8 mouse cellular contexts compared by ENCODE assay signal in genomic region chr2:28536166-28536565, GRCm38 (mm10). TPM values are rescaled to one million over a fixed set of nuclear protein-coding genes. Genes with fewer than 3 reads are reported as not detected.
DNase-seq lines count a peak whose midpoint lies in the region; ATAC-seq lines count a peak whose summit lies in the region.

No protein-coding gene starts in this region.

- peak overlapping the region; percentile 89 for H3K4me2 ChIP-seq in heart, embryonic 14.5 days (ENCODE audit: low read length)

- no peak for ATAC-seq in heart, embryonic 14.5 days (ENCODE audit: insufficient number of reproducible peaks, insufficient read depth, low FRiP score, low read depth)
- ATAC-seq in megakaryocyte-erythroid progenitor cell, adult 5-6 weeks (replicated peaks; ENCODE audit: low FRiP score, low TSS enrichment, poor library complexity, severe bottlenecking), result no peak

- H3K36me3 ChIP-seq in heart, embryonic 14.5 days (ENCODE audit: control insufficient read depth, insufficient read depth, low read length), result 0 out of 2 replicates have a peak, but pooled peaks cover 5% of the 10 kb centered on the region

- no peaks in the 10 kb centered on the region for H3K27me3 ChIP-seq in heart, embryonic 14.5 days (ENCODE audit: control insufficient read depth, insufficient read depth, low read length)

- intact Hi-C loops in gastrocnemius, postnatal 36 days (cut with DNase I), result no loop called here

- peak; percentile 95 for DNase-seq in heart, adult 11 months
- no peak for DNase-seq in heart, adult 8-10 months (ENCODE audit: low spot score)
- peak; percentile 62 for DNase-seq in brain, adult 2 months (ENCODE audit: low read depth, low spot score)
- peak; percentile 86 for DNase-seq in lung, postnatal 10 days
- DNase-seq in gastrocnemius, postnatal 36 days, result no peak
- no peak for DNase-seq in right cerebral cortex, postnatal 10 days (ENCODE audit: low spot score in 2 of 2)

- no peaks in the 10 kb centered on the region for H3K9me3 ChIP-seq in heart, embryonic 14.5 days (ENCODE audit: control insufficient read depth, low read length)

- WGBS in heart, embryonic 14.5 days, result 56% methylated on average over 4 of the region's 4 CpGs

- peaks cover 48 to 72% of the 10 kb centered on the region in 2 experiments for H3K4me1 ChIP-seq in heart, embryonic 14.5 days (ENCODE audit: control insufficient read depth in 2 of 2, insufficient read depth in 2 of 2, low read length in 2 of 2)

- H3K27ac ChIP-seq in heart, embryonic 14.5 days (replicated peaks in 1 of 2; ENCODE audit: control insufficient read depth in 1 of 2, insufficient read depth in 1 of 2, low read depth in 2 of 2, low read length in 2 of 2), result peak overlapping the region; percentile 46 to 91

- H3K4me3 ChIP-seq in heart, embryonic 14.5 days (ENCODE audit: control insufficient read depth in 1 of 2, insufficient read depth in 1 of 2, low read depth in 1 of 2, low read length in 2 of 2), result no peak overlapping the region

- H3K9ac ChIP-seq in heart, embryonic 14.5 days (ENCODE audit: low read length), result no peak overlapping the region

RNA-seq across cellular contexts. Expression of gene Ralgds, which starts 23.2 kb away (rescaled TPM):
- total RNA-seq in heart, adult 8-10 months (2022), result 10 to 100 TPM in 2 of 4 experiments, 1 to 10 TPM in 2; 8.5 to 13.9 (median 9.8) TPM
- polyA plus RNA-seq in heart, embryonic 14.5 days (2014; fragmentation: Nextera tagmentation; extraction: Ambion mirVana), result 20.1 and 21.1 TPM in 2 replicates
- total RNA-seq in gastrocnemius, postnatal 36 days (2021), result 1 to 10 TPM; 8.5 to 9.4 TPM
- 1.7 and 5.5 TPM in 2 replicates for total RNA-seq in megakaryocyte-erythroid progenitor cell, adult 5-6 weeks (2014; fragmentation: Nextera tagmentation)
- total RNA-seq in megakaryocyte-erythroid progenitor cell, adult 5-6 weeks (2017), result 0.56 and 0.88 TPM in 2 replicates

RNA-seq across cellular contexts. Expression of gene Cel, which starts 27.0 kb away (rescaled TPM):
- not detected for total RNA-seq in heart, adult 8-10 months (2022)
- not detected in 2 replicates for polyA plus RNA-seq in heart, embryonic 14.5 days (2014; fragmentation: Nextera tagmentation; extraction: Ambion mirVana)
- total RNA-seq in gastrocnemius, postnatal 36 days (2021), result not detected
- not detected in 2 replicates for total RNA-seq in megakaryocyte-erythroid progenitor cell, adult 5-6 weeks (2014; fragmentation: Nextera tagmentation)
- not detected in 2 replicates for total RNA-seq in megakaryocyte-erythroid progenitor cell, adult 5-6 weeks (2017)

RNA-seq across cellular contexts. Expression of gene Gm10134, which starts 30.3 kb away (rescaled TPM):
- total RNA-seq in heart, adult 8-10 months (2022), result 1 to 10 TPM in 2 of 4 experiments, not detected in 2; 1.4 TPM
- 0.86 and 1.1 TPM in 2 replicates for polyA plus RNA-seq in heart, embryonic 14.5 days (2014; fragmentation: Nextera tagmentation; extraction: Ambion mirVana)
- total RNA-seq in gastrocnemius, postnatal 36 days (2021), result not detected
- total RNA-seq in megakaryocyte-erythroid progenitor cell, adult 5-6 weeks (2014; fragmentation: Nextera tagmentation), result not detected in 2 replicates
- not detected in 2 replicates for total RNA-seq in megakaryocyte-erythroid progenitor cell, adult 5-6 weeks (2017)

RNA-seq across cellular contexts. Expression of gene Gbgt1, which starts 39.5 kb away (rescaled TPM):
- total RNA-seq in heart, adult 8-10 months (2022), result 1 to 10 TPM; 1.2 to 2.4 (median 2.1) TPM
- polyA plus RNA-seq in heart, embryonic 14.5 days (2014; fragmentation: Nextera tagmentation; extraction: Ambion mirVana), result not detected in 2 replicates
- 1 to 10 TPM in 1 of 2 experiments, under 1 TPM in 1; 0.79 to 1.2 TPM for total RNA-seq in gastrocnemius, postnatal 36 days (2021)
- not detected in 2 replicates for total RNA-seq in megakaryocyte-erythroid progenitor cell, adult 5-6 weeks (2014; fragmentation: Nextera tagmentation)
- not detected in 2 replicates for total RNA-seq in megakaryocyte-erythroid progenitor cell, adult 5-6 weeks (2017)

RNA-seq across cellular contexts. Expression of gene Gtf3c5, which starts 47.4 kb away (rescaled TPM):
- 10 to 100 TPM in 3 of 4 experiments, 1 to 10 TPM in 1; 9.9 to 13.2 (median 10.6) TPM for total RNA-seq in heart, adult 8-10 months (2022)
- polyA plus RNA-seq in heart, embryonic 14.5 days (2014; fragmentation: Nextera tagmentation; extraction: Ambion mirVana), result 20.0 and 20.7 TPM in 2 replicates
- total RNA-seq in gastrocnemius, postnatal 36 days (2021), result 1 to 10 TPM; 5.9 to 6.2 TPM
- total RNA-seq in megakaryocyte-erythroid progenitor cell, adult 5-6 weeks (2014; fragmentation: Nextera tagmentation), result 33.9 and 43.0 TPM in 2 replicates
- total RNA-seq in megakaryocyte-erythroid progenitor cell, adult 5-6 weeks (2017), result 18.8 and 25.7 TPM in 2 replicates

Comparison
In these comparisons a context has a peak if more than half of its experiments do, and no peak if none do; other contexts are left out.
1. DNase-seq: peak in heart, adult 11 months (single experiment), brain, adult 2 months (single experiment) and lung, postnatal 10 days (single experiment); none in heart, adult 8-10 months (single experiment), gastrocnemius, postnatal 36 days (0 of 2) and right cerebral cortex, postnatal 10 days (0 of 2).